In genomic region chr4:54999556-54999955, GRCm38 (mm10) we compare ENCODE assay signal across 19 mouse cellular contexts.
"Had no signal": no experiment of that assay in that cellular context is flagged by ENCODE, and none has a peak within 500 bp of the region (broad histone marks: within the 10 kb centered on the region; RNA-seq: fewer than 3 reads in every experiment).

No protein-coding gene starts in this region.

- ATAC-seq: midbrain, embryonic 16.5 days had no signal

- H3K4me3 ChIP-seq: midbrain, embryonic 10.5 days; midbrain, embryonic 12.5 days; myocyte; neural tube, embryonic 13.5 days; neural tube, embryonic 15.5 days had no signal

- DNase-seq: lung, adult 18-20 months; lung, embryonic 14.5 days; lung, postnatal 10 days; lung, postnatal 4 days; midbrain, embryonic 14.5 days; retina, postnatal 1 day; right cerebral cortex, adult 18-20 months; right cerebral cortex, postnatal 25 days; right cerebral cortex, postnatal 4 days; spleen, adult 18-20 months; thymus, adult 18-20 months; thymus, postnatal 14 days; thymus, postnatal 36 days had no signal

- H3K27ac ChIP-seq: midbrain, embryonic 10.5 days; midbrain, embryonic 12.5 days; neural tube, embryonic 13.5 days; neural tube, embryonic 15.5 days had no signal
